Mouse (Mus musculus): ENCODE measurements at regions not wholly inside any gene's neighbourhood (a gene's known extent, or its start where the extent isn't known, plus 50 kb on each side); places are given as distances from the start of the nearest gene placed in this dataset.
A peak's percentile ranks its signal among the peaks of the same experiment; 100 is the strongest.

DNA sequence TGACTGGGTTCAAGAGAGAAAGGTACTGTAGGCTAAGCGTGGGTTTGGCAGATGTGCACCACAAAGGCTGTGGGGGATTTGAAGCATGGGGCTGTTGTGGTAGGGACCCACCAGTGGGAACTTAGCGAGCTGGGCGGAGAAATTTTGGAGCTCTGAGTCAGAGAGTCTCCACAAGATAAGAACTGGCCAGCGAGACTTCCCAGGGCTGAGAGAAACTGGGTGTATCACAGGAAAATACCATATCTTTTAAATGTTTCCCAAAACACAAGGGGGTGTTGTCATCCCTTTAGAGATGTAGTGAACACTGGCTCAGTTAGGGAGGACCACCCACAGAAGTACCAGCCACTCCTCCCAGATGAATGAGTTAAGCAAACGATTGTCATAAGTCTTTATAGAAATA lies 107.3 kb upstream of the Arid2 start:
- H3K9me3 ChIP-seq (replicated peaks; ENCODE audit: insufficient read depth, low read length): no peaks in the 10 kb centered on the region
- peak; percentile 38 for TF ChIP-seq GATA1 (IDR thresholded peaks at IDR 0.05; ENCODE audit: low read depth, low read length)
- no peak for TF ChIP-seq KAT2A (conservative IDR thresholded peaks at IDR 0.05; ENCODE audit: low read depth, low read length)
- 0 out of 2 replicates have a peak, but pooled peaks have one; percentile 9 for TF ChIP-seq TBP (IDR thresholded peaks at IDR 0.05; ENCODE audit: low read depth, low read length)
- TF ChIP-seq TAL1 (IDR thresholded peaks at IDR 0.05; ENCODE audit: low read length): no peak
- no peak for TF ChIP-seq CTCF (IDR thresholded peaks at IDR 0.05 in 2 of 3, conservative IDR thresholded peaks at IDR 0.05 in 1 of 3; ENCODE audit: control insufficient read depth in 1 of 3, insufficient read depth in 1 of 3, low read depth in 2 of 3, low read length in 3 of 3, poor library complexity in 1 of 3, severe bottlenecking in 1 of 3)
- no peak for TF ChIP-seq ELF1 (IDR thresholded peaks at IDR 0.05; ENCODE audit: low read depth, low read length)
- TF ChIP-seq EP300 (IDR thresholded peaks at IDR 0.05; ENCODE audit: low read depth in 1 of 2, low read length in 2 of 2): 0 out of 4 replicates have a peak, but pooled peaks of 1 of the 2 experiments have one; percentile 19
- TF ChIP-seq RAD21 (IDR thresholded peaks at IDR 0.05; ENCODE audit: low read depth, low read length): no peak; the same call in 1 of the 2 replicates
- no peaks in the 10 kb centered on the region; a peak in 1 of 4 replicates for H3K27me3 ChIP-seq (ENCODE audit: control insufficient read depth in 1 of 2, insufficient read depth in 2 of 2, low read length in 2 of 2)
- H3K4me3 ChIP-seq (ENCODE audit: control insufficient read depth in 1 of 2, insufficient read depth in 1 of 2, low read depth in 2 of 2, low read length in 2 of 2): peak overlapping the region; percentile 36 to 59
- peaks cover 0 to 8% of the 10 kb centered on the region in 2 experiments; a peak in 2 of 4 replicates for H3K36me3 ChIP-seq (ENCODE audit: control insufficient read depth in 1 of 2, insufficient read depth in 2 of 2, low read length in 2 of 2)
- peak overlapping the region; percentile 48 for H3K9ac ChIP-seq (ENCODE audit: control insufficient read depth, low read depth, low read length, poor library complexity, severe bottlenecking)
- peak; percentile 53 for DNase-seq (ENCODE audit: low read depth, low spot score)
- H3K4me1 ChIP-seq (ENCODE audit: control insufficient read depth in 1 of 2, insufficient read depth in 2 of 2, low read length in 2 of 2): peaks cover 2 to 11% of the 10 kb centered on the region in 2 experiments; a peak in 2 of 4 replicates
- no peaks in the 10 kb centered on the region; the same call in 1 of the 2 replicates for H3K79me2 ChIP-seq (ENCODE audit: control insufficient read depth, insufficient read depth, low read length, poor library complexity)
- peak overlapping the region; percentile 57 for H3K27ac ChIP-seq (ENCODE audit: control insufficient read depth, low read depth, low read length)

DNA sequence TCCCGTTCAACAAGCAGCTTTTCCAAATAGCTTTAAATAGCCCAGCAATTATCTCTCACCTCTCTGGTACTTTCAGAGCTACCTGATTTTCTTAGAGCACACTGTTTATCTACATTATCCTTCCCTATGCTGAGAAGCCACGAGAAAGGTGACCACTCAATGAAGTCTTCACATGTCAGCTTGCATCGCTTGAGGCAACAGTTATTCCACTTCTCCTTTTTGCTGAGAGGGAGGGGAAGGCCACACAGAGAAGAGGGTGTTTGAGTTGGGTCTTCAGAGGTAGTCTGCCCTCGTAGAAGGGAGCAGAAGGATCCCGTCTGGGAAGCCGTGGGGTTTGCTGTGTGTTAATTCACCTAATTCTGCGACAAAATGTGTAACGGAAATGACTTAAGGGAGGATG lies 106.3 kb upstream of the Arid2 start:
- peak overlapping the region; percentile 31 for H3K9ac ChIP-seq (ENCODE audit: control insufficient read depth, low read depth, low read length, poor library complexity, severe bottlenecking)
- H3K4me3 ChIP-seq (ENCODE audit: control insufficient read depth in 1 of 2, insufficient read depth in 1 of 2, low read depth in 2 of 2, low read length in 2 of 2): peak overlapping the region in 1 of 2 experiments; percentile 39; a peak in 2 of 4 replicates
- peaks cover 2 to 11% of the 10 kb centered on the region in 2 experiments; a peak in 2 of 4 replicates for H3K4me1 ChIP-seq (ENCODE audit: control insufficient read depth in 1 of 2, insufficient read depth in 2 of 2, low read length in 2 of 2)
- peak overlapping the region; percentile 65 for H3K27ac ChIP-seq (ENCODE audit: control insufficient read depth, low read depth, low read length)
- TF ChIP-seq GATA1 (IDR thresholded peaks at IDR 0.05; ENCODE audit: low read depth, low read length): no peak
- TF ChIP-seq TCF12 (IDR thresholded peaks at IDR 0.05; ENCODE audit: low read depth, low read length): 0 out of 2 replicates have a peak, but pooled peaks have one; percentile 8
- TF ChIP-seq CHD2 (IDR thresholded peaks at IDR 0.05; ENCODE audit: low read length): no peak
- TF ChIP-seq BHLHE40 (IDR thresholded peaks at IDR 0.05; ENCODE audit: borderline replicate concordance, low read depth, low read length): no peak
- no peak for TF ChIP-seq CHD1 (IDR thresholded peaks at IDR 0.05; ENCODE audit: low read depth, low read length)
- TF ChIP-seq KAT2A (conservative IDR thresholded peaks at IDR 0.05; ENCODE audit: low read depth, low read length): no peak
- H3K27me3 ChIP-seq (ENCODE audit: control insufficient read depth in 1 of 2, insufficient read depth in 2 of 2, low read length in 2 of 2): no peaks in the 10 kb centered on the region; a peak in 1 of 4 replicates
- H3K79me2 ChIP-seq (ENCODE audit: control insufficient read depth, insufficient read depth, low read length, poor library complexity): no peaks in the 10 kb centered on the region; the same call in 1 of the 2 replicates
- DNase-seq (ENCODE audit: low read depth, low spot score): peak; percentile 64
- H3K36me3 ChIP-seq (ENCODE audit: control insufficient read depth in 1 of 2, insufficient read depth in 2 of 2, low read length in 2 of 2): peaks cover 0 to 8% of the 10 kb centered on the region in 2 experiments; a peak in 2 of 4 replicates
- H3K9me3 ChIP-seq (replicated peaks; ENCODE audit: insufficient read depth, low read length): no peaks in the 10 kb centered on the region

DNA sequence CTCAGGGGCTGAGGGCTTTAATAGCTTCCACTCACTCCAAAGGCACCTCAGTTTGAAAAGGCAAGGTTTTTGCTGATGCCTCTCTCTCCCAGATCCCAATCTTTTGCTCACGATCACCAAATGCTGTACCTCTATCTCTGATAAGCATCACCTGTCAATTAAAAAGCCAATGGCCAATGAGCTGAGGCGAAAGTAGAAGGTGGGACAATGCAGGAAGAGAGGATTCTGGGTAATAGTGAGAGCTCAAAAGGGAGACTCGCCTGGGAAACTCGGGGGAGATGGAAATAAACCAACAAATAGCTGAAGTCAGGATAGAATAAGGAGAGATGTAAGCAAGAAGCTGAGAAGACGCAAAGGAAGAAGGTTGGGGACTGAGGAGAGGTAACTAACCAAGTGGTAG lies 105.0 kb upstream of the Arid2 start:
- Histone ChIP-seq H3K4me3 (ENCODE audit: control insufficient read depth in 1 of 2, insufficient read depth in 1 of 2, low read depth in 2 of 2, low read length in 2 of 2) (peak overlapping the region; percentile 52 to 73), H3K4me1 (ENCODE audit: control insufficient read depth in 1 of 2, insufficient read depth in 2 of 2, low read length in 2 of 2) (peaks cover 2 to 11% of the 10 kb centered on the region in 2 experiments; a peak in 2 of 4 replicates), H3K9ac (ENCODE audit: control insufficient read depth, low read depth, low read length, poor library complexity, severe bottlenecking) (peak overlapping the region; percentile 60), H3K79me2 (ENCODE audit: control insufficient read depth, insufficient read depth, low read length, poor library complexity) (no peaks in the 10 kb centered on the region; the same call in 1 of the 2 replicates), H3K27me3 (ENCODE audit: control insufficient read depth in 1 of 2, insufficient read depth in 2 of 2, low read length in 2 of 2) (no peaks in the 10 kb centered on the region), H3K36me3 (ENCODE audit: control insufficient read depth in 1 of 2, insufficient read depth in 2 of 2, low read length in 2 of 2) (peaks cover 0 to 8% of the 10 kb centered on the region in 2 experiments; a peak in 2 of 4 replicates), H3K27ac (ENCODE audit: control insufficient read depth, low read depth, low read length) (peak overlapping the region; percentile 61), H3K9me3 (replicated peaks; ENCODE audit: insufficient read depth, low read length) (no peaks in the 10 kb centered on the region)
- TF ChIP-seq MAZ (IDR thresholded peaks at IDR 0.05; ENCODE audit: low read depth, low read length) (no peak), POLR2A (IDR thresholded peaks at IDR 0.05; ENCODE audit: control insufficient read depth in 1 of 2, insufficient read depth in 1 of 2, low read depth in 1 of 2, low read length in 2 of 2, poor library complexity in 1 of 2) (peak in 1 of 2 experiments; percentile 55; a peak in 2 of 4 replicates), GATA1 (IDR thresholded peaks at IDR 0.05; ENCODE audit: low read depth, low read length) (peak; percentile 87), MXI1 (IDR thresholded peaks at IDR 0.05; ENCODE audit: low read depth, low read length) (no peak), HCFC1 (IDR thresholded peaks at IDR 0.05; ENCODE audit: low read depth, low read length) (peak; percentile 64), NELFE (IDR thresholded peaks at IDR 0.05; ENCODE audit: low read depth, low read length) (peak; percentile 57), TBP (IDR thresholded peaks at IDR 0.05; ENCODE audit: low read depth, low read length) (peak; percentile 61; the same call in 1 of the 2 replicates), SIN3A (IDR thresholded peaks at IDR 0.05; ENCODE audit: low read length) (peak; percentile 30), ELF1 (IDR thresholded peaks at IDR 0.05; ENCODE audit: low read depth, low read length) (peak; percentile 46; the same call in 1 of the 2 replicates)
- peak; percentile 82 for DNase-seq (ENCODE audit: low read depth, low spot score)

All from MEL (cell line).